Mouse (Mus musculus): ENCODE data around the gene Fmn2.

DNA sequence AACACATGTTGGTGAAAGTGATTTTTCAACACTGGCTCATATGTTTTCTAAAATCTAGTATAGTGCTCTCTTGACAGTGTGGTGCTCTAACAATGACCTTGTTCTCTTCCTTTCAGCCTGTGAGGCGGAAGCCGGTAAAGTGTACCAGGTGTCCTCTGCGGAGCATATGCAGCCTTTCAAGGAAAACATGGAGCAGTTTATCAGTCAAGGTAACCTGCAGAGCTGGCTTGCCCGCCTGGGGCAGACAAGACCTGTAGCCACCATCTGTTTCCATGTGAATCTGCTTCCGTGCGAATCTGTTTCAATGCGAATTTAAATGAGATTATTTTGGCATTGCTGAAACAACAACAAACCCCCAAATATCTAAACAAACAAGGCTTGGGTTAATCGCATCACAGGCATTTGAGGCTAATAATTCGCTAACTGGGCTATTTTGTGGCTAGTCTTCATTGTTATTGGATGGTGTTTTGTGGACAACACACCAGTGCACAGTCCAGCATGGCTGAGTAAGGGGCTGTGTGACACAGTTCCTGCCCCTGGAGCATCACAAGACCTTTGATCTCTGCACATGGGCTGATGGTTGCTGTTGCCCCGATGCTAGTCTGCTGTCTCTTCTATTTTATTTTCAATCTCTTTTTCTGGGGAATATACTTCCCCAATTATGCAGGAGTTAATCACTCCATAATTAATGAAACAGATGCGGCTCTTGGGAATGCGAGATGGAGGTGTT, 218.3 kb downstream of the Fmn2 start:
- TF ChIP-seq EP300 (IDR thresholded peaks at IDR 0.05) (no peak), CTCF (IDR thresholded peaks at IDR 0.05) (no peak)
